Mouse (Mus musculus) naive thymus-derived CD4-positive, alpha-beta T cell, adult 2 months (primary cell): ENCODE measurements at regions not wholly inside any gene's neighbourhood (a gene's known extent, or its start where the extent isn't known, plus 50 kb on each side); places are given as distances from the start of the nearest gene placed in this dataset.

Source experiments
- DNase-seq: peaks from one replicate; pipeline ENCODE4 v3.0.0-alpha.2; 2011; ENCODE audit warnings: low read depth

GRCm38 (mm10) chr12:99039497-99040322 lies 119.3 kb downstream of the Ttc8 start:
- no peak for DNase-seq

DNA sequence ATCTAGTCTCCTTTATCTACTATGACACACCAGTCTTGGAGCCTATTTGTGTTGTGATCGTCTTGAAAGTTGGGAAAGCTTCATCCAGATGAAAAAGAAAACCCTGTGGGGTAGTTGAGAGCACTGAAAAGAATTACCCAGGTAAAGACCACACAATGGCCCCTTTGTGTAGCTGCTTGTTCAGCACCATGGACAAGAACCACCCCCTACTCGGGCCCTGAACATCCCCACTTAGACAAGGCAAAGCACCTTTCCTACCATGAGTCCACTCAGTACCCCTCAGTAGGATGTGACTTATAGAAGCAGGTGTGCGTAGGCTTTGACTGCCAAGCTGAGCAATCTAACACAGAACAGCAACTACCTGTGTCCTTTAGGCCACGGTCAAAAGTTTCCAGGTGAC lies 121.2 kb downstream of the Ttc8 start:
- no peak for DNase-seq

- DNase-seq: no peak
Observed at GRCm38 (mm10) chr12:99042918-99043862, 122.8 kb downstream of the Ttc8 start.

GRCm38 (mm10) chr12:99044477-99044876 lies 124.1 kb downstream of the Ttc8 start:
- no peak for DNase-seq

GRCm38 (mm10) chr12:99050426-99050825 lies 130.1 kb downstream of the Ttc8 start:
- no peak for DNase-seq

DNA sequence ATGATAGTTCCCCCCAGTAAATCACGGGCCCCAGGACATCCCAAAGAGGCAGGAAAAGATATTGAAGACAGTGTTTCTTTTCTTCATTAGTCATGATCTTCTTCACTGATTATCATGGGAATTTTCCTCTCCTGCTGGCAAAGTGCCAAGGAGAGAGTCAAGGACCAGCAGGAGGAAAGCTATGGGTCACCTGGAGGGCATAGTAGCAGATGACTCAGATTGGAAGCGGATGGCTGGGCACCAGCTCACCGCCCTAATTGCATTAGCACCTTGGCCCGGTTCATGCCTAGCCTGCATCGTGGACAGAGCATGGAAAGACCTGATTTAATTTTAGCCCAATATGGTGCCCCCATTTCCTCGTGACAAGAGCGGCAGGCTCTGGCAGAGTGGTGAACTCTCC lies 132.2 kb downstream of the Ttc8 start:
- DNase-seq: no peak

DNA sequence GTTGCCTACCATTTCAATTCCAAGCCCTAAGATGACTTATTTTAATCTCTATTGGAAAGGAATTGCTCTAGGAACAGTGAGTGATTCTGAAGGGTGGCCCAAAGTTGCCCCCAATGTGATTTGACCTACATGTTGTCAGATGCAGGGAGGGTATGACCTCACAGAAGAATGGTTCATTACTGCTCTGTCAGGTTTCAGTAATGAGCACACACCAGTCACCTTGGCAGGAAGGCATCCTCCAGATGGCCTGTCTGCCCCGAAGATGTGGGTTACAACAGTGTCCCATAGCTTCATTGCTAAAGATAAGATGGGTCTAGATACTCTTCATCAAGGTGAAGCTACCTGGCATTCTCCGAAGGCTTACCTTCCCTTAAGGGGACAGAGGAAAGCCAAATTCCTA lies 137.1 kb downstream of the Ttc8 start:
- DNase-seq: no peak

- DNase-seq: no peak
Observed at GRCm38 (mm10) chr12:99058916-99059315, 138.5 kb downstream of the Ttc8 start.

- DNase-seq: no peak
Observed at GRCm38 (mm10) chr12:99059491-99059890, 139.1 kb downstream of the Ttc8 start.

DNA sequence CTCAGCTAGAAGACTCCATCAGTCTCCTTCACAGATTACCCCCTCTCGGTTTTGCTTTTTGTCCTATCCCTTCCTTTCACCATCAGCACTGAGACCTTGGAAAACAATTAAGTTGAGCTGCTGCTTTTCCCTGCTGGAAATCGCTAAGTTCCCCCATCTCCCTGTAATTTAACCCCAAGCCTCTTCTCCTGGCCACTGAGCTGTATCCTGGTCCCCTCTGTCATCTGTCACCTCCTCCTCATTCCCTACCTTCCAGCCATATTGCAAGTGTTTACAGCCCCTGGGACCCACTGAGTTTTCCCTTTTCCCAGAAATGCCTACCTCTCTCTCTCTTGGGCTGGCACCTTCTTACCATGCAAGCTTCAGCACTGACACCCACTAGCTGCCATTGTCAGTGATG lies 140.3 kb downstream of the Ttc8 start:
- no peak for DNase-seq

GRCm38 (mm10) chr12:99063441-99063840 lies 143.1 kb downstream of the Ttc8 start:
- DNase-seq: no peak

DNA sequence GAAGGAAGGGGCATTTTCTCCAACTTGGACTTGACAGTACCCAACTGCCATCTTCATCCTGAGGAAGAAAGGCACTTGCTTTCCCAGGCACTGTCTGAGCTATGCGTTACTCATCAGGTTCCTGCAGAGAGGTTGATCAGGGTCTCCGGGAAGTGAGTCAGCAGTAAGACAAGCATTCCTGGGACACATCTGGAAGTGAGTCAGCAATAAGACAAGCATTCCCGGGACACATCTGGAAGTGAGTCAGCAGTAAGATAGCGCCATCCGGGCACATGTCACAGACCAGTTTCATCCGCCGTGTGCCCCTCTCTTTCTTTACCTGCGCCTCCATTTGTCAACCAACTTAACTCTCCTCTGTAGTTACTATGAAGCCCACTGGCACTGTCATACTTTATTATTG lies 143.5 kb downstream of the Ttc8 start:
- no peak for DNase-seq

- no peak for DNase-seq
Observed at GRCm38 (mm10) chr12:99067962-99068361, 147.6 kb downstream of the Ttc8 start.

GRCm38 (mm10) chr12:99073766-99074165 lies 153.4 kb downstream of the Ttc8 start:
- no peak for DNase-seq

GRCm38 (mm10) chr12:99077366-99077765 lies 157.0 kb downstream of the Ttc8 start:
- DNase-seq: no peak

- DNase-seq: no peak
Observed at GRCm38 (mm10) chr12:99079873-99080272, 159.5 kb downstream of the Ttc8 start.

DNA sequence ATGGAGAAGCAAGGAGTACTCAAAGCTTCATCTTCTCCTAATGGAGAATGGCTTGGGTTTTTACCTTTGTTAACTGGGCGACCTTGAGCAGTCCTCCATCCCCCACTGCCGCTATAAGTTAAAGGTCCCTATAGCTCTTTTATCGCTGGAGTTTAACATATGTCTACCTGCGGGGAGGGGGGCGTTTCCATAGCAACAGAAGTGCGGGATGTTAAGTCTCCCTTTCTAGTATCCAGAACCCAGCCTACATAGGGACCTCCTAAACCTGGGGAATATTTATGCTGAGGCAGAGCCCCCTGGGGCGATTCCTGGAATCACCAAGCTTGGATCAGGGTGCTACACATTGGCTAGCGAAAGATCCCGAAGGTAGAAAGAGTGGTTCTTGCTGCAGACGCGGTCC lies 163.2 kb downstream of the Ttc8 start:
- no peak for DNase-seq

DNA sequence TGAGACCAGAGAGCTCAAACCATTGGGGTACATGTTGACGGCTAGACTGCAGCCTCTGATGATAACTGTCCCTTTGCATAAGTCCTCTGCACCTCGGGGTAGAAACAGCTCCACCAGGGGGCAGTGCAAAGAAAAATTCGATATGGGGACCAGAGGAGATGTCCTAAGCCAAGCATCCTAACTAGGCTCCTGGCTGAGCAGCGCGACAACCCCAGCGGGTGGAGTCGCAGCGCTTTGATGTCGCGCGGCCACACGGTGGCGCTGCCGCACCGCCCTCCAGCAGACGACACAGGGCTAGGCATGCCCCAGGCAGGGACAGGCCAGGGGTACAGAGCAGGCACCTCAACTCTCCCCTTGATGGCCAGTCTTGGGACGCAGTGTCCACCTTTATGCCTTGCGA lies 163.8 kb downstream of the Ttc8 start:
- peak; percentile 86 for DNase-seq

- DNase-seq: no peak
Observed at GRCm38 (mm10) chr12:99087286-99087685, 166.9 kb downstream of the Ttc8 start.

GRCm38 (mm10) chr12:99091770-99092169 lies 171.4 kb downstream of the Ttc8 start:
- no peak for DNase-seq

DNA sequence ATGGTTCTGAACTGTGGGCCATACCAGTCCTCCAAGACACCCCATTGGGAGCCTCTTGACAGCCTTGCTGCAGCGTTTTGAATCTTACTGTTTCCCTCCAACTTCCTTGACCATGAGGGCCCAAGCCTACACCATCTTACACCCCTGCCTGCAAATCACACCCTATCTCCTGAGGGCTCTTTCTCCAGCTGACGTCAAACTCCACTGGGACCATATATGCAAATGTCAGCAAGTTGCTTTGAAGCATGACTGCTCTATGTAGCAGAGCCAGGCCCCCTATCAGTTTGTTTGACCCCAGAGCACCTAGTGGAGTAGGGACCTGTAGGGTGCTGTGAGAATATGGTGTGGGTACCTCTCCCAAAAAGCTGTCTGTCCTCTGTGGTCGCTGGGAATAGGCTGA lies 172.8 kb downstream of the Ttc8 start:
- DNase-seq: no peak

- no peak for DNase-seq
Observed at GRCm38 (mm10) chr12:99093989-99094388, 173.6 kb downstream of the Ttc8 start.
